Mouse (Mus musculus) ovary, adult 18-20 months (tissue): ENCODE results near the gene Slc12a7.

Experiments used
- DNase-seq: peaks from one replicate; pipeline ENCODE4 v3.0.0; 2022; ENCODE audit warnings: low spot score, mixed read lengths

The Slc12a7 gene

GRCm38 (mm10) chr13:73821251-73821650, 88.4 kb downstream of the Slc12a7 start:
- no peak for DNase-seq

- DNase-seq: no peak
Measured at GRCm38 (mm10) chr13:73822187-73822800, 89.4 kb downstream of the Slc12a7 start.

DNA sequence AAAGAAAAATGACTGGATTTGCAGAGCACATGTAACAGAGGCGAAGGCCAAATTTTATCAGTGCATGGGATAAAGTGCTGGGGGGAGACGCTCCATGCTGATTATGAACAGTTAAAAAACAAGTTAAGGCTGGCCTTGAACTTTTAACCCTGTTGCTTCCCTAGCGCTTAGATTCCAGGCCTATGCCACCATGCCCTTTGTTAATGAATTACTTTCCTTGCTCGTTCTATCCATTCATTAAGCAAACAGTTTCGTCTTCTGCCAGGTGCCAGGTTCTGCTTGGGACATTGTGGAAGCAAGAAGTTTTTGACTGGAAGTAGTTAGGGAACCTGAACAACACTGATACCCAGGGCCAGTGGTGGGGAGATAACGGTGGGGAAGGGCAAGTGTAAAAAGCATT, 90.8 kb downstream of the Slc12a7 start:
- DNase-seq: no peak

DNA sequence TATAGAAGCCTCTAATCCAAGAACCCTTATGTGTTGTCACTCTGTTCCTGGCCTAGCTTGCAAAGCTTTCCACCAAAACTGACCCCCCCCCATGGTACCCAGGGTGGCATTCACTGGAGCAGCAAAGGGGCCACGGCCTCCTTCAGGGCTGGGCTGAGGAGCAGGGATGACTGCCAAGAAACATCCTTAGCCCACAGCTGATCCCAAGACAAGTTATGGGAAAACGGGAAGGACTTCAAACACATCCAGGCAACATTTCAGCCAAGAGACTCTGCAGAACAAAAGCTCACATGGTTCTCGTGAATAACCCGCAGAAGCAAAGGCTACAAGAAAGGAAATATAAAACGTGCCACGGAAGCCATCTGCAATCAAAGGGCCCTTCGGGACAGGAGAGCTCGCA, 94.3 kb downstream of the Slc12a7 start:
- no peak for DNase-seq

GRCm38 (mm10) chr13:73831486-73831885, 98.6 kb downstream of the Slc12a7 start:
- no peak for DNase-seq

DNA sequence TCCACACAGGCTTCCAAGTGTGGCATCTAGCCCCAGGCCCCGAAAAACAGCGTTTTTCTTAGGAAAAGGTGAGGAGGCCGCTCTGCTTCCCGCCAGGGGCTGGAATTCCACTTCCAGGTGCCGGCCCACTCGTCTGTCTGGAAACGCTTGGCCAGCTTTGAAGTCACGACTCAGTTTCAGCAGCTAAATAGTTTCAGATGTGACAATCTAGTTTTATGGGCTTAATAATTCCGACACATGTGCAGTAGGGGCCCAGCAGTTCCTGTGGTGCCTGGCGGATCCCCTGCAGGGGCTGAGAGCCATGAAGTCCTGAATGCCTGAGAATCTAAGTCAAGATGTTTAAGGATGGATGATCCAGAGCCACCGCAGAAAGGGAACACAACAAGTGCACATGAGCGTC, 100.9 kb downstream of the Slc12a7 start:
- DNase-seq: no peak

GRCm38 (mm10) chr13:73835791-73836190, 102.9 kb downstream of the Slc12a7 start:
- peak; percentile 43 for DNase-seq

GRCm38 (mm10) chr13:73836491-73836890, 103.6 kb downstream of the Slc12a7 start:
- DNase-seq: no peak

- DNase-seq: no peak
Measured at GRCm38 (mm10) chr13:73837708-73838107, 104.8 kb downstream of the Slc12a7 start.

DNA sequence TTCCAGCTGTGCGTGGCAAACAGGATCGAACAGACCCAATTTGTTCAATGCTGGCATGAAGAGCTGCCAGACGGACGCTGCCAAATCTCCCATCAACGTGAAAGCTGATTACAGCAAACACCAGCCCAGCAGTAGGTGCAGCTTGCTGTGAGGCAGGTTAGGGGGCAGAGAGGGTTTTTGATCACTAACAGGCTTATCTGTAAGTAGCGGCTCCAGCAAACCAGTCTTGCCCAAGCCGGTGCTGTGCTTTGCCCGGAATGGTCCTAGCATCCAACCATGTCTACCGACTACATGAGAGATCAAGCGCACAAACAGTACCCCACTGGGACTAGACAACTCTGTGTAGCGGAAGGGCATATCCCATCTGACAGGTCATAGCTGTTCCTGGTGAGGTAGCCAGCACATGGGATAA, 106.2 kb downstream of the Slc12a7 start:
- DNase-seq: no peak

DNA sequence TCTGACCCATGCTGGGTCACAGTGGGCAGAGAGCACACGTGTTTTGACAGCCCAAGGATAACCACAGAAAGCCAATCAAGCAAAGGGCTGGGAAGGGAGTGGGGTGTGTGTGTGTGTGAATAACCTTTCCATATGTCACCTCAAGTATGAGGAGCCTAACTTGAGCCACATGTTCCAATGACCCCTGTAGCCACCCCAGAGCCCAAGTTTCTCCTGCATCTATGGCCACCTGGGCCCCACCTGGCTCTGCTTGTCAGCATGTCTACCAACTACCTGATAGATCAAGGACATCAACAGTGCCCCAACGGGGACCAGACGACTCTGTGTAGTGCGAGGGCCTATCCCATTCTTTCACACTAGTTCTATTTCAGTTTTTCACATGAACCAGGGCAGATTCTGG, 106.8 kb downstream of the Slc12a7 start:
- no peak for DNase-seq

- DNase-seq: no peak
Measured at GRCm38 (mm10) chr13:73842696-73843095, 109.8 kb downstream of the Slc12a7 start.

- no peak for DNase-seq
Measured at GRCm38 (mm10) chr13:73846589-73847464, 113.9 kb downstream of the Slc12a7 start.

- DNase-seq: peak; percentile 61
Measured at GRCm38 (mm10) chr13:73847465-73847836, 114.6 kb downstream of the Slc12a7 start, which contains the start of gene Nkd2. TSS of gene Nkd2 (minus strand) at chr13:73847631.
